Mouse (Mus musculus) cerebellum, adult 9-11 months (tissue): ENCODE data around the gene Arid5b.

ENCODE experiments used
- DNase-seq: peaks from one replicate; pipeline ENCODE4 v3.0.0; 2022

Gene Arid5b

DNA sequence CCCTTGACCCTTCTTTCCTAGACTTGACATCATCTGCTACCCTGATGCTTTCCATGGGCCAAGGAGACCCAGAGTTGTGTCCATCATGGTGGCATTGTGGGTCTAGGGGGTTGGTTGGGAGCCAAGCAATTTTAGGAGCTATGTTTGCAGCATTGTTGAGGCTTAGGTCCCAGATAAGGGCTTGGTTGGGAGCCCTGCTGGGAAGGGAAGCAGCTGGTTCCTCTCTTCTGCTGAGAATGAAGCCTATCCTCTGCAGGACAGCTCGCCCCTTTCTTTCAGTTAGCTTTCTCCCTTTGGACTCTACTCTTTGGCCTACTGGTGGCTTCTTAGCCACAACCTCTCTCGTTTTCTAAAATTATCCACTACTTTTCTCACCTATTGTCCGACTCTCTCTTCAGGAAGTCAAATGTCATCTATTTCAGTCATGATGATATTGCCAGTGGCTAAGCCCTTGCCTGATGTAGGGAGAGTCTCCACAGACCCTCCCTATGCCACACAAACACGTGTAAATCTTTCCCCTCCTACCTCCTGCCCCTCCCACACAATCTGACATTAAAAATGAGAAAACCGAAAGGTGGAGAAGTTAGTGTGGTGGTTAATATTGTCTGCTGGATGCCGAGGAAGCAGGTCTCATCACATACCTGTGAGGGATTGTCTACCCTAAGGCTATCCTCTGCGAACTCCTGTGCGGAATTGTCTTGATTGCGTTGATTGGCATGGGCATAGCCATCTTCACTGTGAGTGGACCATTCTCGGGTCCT, 198.4 kb downstream of the Arid5b start:
- no peak for DNase-seq

DNA sequence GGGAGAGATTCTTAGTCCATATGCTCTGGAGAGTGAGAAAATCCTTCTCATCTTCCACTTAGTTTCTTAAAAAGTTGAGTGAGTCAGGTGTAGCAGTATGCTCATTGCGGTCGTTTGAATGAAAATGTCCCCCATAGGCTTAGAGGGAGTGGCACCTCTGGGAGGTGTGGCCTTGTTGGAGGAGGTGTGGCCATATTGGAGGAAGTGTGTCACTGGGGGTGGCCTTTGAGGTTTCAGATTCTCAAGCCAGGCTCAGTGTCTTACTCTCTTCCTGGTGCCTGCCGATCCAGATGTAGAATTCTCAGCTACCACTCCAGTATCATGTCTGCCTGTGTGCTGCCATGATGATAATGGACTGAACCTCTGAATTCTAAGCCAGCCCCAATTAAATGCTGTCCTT, 199.8 kb downstream of the Arid5b start:
- no peak for DNase-seq

DNA sequence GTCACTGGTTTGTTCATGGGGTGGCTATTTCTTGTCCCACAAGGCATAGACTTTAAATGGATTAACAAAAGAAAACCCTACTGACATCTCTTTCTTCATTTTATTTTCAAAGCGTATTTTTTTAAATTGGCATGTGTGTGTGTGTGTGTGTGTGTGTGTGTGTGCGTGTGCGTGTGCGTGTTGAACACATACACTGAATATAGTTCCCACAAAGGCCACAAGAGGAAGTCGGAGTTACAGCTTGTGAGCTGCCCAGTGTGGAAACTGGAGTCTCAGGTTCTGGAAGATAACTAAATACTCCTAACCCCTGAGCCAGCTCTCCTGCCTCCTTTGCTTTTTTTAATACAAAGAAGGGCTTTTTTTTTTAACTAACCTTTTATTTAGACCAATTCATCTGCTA, 203.4 kb downstream of the Arid5b start:
- no peak for DNase-seq

DNA sequence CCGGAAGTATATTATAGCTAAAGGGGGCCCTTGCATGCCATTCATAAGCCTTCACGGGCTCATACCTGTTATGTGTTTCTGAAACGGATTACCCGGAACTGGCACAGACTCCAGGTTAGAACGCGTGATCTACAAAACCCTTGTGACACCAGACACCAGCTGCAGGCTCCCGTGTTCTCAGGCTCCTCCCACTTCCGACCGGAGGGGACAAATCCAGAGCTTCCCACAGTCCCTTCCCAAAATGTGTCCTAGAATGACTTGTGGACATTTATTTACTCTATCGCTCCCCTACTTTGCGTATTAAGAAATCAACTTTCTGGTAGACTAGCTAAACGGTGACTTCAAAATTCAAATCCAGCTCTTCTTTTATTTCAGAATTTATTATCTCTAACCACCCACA, 204.2 kb downstream of the Arid5b start:
- DNase-seq: no peak

DNA sequence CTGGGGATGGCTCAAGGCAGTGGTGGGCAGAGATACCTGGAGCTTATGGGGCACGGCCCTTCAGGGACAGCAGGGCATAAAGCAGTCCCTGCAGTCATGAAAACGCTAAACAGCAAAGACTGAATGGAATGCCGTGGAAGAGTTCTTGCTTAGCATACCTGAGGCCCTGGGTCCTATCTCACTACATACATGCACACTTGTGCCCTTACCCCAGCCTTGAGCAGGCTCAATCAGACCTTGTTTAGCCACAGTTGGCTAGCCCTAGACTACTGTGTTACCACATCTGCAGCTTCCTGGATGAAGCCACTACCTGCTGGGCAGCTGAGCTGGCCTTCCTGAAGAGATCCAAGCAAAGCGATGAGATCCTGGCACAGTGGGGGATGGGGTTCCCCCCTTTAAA, 205.9 kb downstream of the Arid5b start:
- no peak for DNase-seq

DNA sequence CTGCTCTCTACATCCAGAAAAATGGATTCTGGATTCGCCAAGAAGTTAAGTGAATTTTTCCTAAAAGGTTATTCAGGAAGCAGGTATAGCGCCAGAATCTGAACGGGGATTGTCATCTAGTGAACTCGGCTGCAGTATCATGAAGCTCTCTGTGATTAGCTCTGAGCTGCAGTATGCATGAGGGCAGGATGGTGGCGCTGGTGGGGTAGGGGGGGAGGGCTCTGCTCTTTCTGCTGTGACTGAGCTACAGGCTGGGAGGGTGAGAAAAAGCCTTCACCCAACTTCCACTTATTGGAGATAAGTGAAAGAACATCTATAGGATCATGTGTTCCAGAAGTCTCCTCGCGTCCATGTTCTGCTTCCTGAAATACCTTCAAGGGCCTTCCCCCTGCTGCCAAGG, 207.5 kb downstream of the Arid5b start:
- no peak for DNase-seq

DNA sequence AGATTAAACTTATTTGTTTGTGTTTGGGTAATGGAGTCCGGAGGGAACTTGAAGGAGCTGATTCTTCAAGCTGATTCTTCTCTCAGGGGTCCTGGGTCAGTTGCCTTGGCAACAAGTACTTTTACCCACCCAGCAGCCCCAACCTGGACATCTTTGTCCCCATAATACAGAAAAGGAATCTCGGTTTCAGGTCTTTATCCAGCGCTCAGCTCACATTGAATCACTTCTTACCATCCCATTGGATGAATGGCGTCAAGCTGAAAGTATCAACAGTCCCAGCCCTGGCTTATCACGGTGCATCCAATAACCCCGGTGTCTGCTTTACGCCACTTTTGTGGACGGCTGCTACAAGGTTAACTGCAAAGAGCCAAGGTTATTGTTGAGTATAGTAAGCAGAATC, 210.1 kb downstream of the Arid5b start:
- no peak for DNase-seq

DNA sequence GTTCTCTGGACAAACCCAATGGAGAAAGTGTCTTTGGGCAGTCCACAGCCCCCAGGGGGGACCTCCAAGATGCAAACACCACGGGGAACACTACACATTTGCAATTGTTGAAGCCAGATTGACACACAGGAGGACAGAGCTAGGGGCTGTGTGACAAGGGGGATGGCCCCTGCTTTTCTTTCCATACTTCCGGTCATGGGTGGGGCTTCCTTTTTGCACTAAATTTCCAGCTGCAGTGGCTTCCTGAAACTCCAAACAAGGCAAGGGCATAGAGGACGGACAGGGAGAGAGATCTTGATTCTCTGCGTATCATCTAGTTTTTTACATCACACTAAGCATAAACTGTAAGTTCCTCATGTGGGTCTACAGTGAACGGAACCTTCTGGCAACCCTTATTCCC, 210.6 kb downstream of the Arid5b start:
- no peak for DNase-seq

DNA sequence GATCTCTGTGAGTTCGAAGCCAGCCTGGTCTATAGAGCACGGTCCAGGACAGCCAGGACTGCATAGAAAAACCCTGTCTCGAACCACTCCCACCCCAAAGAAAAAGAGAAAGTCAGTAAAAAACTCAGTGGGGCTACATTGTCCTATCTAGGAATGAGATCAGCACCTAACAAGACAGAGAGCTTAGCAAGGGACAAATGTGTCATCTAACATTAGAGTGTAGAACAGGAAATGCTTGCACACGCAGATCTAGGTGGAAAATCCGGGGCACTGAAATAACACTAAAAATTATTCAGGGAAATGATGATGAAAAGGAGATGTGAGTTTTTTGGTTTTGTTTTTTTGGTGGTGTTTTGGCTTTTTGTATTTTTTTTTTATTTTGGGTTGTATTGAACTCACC, 212.4 kb downstream of the Arid5b start:
- DNase-seq: no peak

DNA sequence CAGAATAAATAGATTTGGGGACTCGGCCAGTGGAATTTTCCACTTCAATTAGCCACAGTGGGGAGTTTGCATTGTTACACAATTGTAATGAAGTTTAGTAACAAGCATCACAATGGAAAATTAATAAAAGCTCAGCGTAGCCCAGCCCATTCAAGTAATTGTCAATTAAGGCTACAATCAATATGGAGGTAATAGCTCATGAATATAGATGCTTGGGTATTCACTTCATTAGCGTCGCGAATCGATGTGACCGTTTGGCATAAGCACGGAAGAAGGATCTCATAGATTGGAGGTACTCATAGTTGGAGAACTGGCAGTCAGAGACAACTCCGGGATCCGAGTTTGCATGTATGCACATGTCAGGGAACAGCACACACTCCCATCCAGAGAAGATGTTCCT, 214.0 kb downstream of the Arid5b start:
- DNase-seq: no peak

DNA sequence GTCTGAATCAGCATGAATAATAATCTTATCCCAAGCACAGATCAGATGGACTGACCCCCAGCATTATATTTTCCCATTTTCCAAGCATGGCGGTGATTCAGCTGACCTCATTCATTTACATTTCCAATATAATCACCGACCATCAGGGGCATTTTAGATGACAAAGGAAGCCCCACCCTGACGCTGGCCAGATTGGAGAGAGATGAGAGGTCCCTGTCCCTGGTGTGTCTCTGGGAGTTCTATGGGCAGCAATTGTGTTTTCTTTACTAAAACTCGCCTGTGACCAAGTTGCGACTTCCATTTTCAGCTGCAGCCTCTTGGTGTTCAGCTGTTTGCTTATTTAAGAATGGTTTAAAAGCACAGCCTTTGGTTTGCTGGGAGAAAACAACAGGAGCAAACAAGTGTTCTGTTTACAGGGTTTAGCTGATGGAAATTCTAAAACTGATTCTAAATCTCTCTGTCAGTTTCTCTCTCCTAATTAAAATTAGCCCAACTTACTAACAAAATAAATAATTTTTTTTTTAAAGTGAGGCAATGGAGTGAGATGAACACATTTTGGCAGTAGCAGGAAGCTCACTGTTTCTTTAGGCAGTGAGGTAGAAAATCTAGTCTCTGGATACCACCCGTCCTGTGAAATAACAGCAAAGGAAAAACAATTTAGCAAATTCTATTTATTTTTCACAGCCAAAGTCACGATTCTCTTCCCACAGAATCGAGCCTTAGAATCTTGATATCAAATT, 214.6 kb downstream of the Arid5b start:
- DNase-seq: no peak

DNA sequence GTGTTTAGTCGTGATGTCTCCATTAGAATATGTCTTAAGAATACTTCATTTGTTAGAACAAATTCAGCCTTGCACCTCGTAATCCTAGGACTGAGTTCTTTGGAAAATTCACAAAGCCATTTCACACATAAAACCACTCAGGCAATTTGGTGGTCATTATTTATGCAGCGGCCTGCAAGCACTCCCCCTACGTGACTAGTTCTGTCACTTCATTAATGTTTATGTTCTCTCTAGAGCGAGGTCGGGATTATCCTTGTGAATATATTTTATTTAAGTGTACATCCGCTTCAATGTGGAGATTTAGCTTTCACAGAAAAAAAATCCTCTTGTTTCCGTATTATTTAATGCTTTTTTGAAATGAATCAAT, 217.3 kb downstream of the Arid5b start:
- no peak for DNase-seq

DNA sequence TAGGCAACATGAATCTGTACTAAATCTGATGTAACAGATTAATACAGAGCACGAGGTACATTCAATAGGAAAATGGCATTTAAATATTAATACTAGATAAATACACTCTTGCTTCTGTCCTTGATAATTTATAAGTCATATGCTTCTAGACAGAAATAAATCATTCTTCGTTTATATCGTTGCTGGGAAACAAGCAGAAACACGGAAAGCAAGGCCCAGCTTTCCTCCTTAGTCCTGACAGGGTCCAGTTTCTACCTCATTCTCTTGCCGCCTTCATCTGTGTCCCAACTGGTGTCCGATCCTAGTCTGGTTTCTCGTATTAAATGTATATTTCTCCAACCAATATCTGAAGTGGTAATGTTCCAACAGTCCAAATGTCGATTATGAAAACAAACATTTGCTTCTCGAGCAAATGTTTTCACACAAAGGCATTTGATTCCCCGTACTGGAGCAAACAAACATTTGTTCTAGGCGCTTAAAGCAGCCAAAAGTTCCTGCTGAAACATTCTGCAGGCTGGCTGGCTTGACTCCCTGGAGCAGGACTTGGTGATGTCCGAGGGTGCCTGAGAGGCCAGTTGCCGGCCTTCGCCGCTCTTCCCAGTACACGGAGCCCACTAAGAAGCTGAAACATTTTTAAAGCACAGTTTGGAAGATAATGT, 217.8 kb downstream of the Arid5b start:
- DNase-seq: no peak

DNA sequence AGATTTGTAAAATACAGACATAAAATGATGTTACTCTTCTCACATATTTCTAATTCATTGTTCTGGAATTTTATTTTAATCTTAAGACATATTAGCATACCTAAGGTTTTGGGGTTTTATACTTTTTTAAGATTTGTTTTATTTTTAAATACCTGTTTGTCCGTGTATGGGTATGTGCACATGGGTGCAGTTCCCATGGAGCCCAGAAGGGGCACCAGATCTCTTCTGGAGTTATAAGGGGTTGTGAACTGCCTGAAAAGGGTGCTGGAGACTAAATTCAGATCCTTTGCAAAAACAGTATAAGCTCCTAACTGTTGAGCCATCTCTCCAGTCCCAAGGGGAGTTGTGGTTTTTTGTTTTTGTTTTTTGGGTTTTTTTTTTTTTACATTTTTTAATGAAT, 220.2 kb downstream of the Arid5b start:
- DNase-seq: no peak

DNA sequence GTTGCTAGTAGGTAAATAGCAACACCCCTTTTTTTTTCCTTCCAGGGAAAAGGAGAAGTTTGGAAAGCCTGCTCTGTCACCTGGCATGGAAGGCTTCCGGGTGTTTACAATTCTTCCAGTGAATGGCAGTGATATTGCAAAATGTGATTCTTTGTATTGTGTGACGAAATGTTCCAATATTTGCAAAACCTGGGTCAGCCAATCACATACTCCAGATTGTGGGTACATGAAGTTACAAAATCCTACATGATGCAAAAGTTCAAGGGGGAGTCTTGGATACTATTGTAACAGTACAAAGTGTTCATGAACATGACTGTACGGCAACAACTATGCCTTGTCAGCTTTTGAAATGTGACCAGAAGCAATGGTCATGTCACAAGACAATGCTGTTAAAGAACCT, 220.7 kb downstream of the Arid5b start:
- DNase-seq: no peak

DNA sequence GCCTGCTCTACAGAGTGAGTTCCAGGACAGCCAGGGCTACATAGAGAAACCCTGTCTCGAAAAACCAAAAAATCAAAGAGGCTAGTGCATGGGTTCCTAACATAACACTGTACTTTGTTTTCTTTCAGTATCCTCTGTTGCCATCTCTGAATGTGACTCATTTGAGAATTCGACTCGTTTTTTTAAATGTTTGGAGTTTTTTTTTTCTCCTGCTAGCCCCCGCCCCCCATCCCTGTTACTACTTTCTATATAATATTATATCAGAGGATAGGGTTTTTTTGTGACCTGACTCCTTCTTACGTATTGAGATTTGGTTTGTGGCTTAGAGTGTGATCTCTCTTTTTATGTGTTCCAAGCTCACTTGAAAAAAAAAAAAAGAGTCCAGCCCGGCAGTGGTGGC, 223.8 kb downstream of the Arid5b start:
- DNase-seq: no peak

DNA sequence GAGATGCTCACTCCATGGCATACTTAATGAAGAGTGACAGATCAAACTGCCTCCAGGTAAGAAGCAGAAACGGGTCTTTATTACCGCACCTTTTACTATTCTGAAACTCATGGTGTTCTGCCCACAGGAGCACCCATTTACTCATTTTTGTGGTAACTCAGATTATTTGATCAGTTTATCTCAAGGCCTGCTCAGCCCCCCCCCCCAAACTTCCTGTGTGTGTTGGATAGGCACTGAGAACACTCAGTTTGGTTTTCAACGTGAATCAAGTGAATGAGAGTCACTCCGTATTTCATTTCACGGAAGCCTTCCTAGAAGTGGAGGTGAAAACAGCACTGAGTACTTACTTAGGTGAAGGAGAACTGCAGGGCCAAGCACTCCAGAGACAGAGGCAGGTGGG, 224.4 kb downstream of the Arid5b start:
- no peak for DNase-seq

DNA sequence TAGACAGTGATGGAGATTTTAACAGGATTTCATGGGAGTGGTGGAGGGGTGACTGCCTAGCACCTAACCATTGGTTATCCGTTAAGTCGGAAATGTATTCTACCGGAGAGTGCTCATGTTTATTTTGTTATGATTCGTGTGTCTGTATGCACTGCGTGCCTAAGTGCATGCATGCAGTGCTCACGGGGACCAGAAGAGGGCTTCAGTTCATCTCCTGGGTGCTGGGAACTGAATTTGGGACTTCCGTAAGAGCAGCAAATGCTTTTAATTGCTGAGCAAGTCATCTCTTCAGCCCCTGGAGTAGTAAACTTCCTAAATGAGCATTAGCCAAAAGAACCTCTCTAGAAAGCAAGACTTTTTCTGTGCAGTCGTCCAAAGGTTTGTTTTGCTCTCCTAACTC, 226.2 kb downstream of the Arid5b start:
- no peak for DNase-seq

DNA sequence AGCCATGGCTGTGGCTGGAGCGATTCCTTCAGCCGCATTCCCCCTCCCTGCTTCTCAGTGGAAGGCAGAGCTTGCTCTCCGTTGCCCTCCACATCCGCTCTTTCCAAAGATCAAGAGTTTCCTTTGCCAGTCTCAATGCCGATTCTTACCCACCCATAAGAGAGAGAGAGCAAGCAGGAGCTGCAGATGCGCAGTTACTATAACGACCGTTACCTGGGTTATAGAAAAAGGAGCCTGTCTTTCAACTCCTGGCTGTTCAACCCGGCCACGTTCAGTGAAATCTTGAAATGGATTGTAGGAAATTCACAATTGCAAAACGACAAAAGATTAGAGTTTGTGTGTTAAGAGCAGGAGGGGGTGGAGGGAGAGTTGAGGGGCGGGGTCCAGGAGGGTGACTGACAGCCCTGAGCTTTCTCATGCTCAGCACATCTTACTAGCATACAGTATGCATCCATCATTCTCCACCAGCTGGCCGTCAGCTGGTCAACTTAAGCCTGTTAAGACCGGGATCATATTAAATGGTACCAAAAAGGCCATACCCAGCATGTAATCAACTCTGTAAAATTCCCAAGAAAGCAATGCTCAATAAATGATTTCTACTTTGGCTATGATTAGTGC, 227.1 kb downstream of the Arid5b start:
- no peak for DNase-seq

DNA sequence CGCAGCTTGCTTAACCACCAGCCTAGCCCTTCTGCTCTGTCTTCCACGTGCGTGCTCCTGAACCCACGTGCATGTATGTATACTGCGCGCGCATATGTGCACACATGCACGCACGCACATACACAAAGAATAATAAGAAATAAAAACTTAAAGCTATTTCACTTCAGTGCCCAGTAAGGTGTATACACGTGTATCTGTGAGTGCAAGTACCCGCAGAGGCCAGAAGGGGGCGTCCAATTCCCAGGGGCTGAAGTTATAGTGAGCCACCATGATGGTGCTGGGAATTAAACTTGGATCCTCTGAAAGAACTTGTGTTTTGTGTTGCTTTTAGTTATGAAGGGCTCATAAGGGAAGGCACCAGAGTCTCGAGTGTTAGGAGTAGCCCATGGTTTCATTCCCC, 227.7 kb downstream of the Arid5b start:
- no peak for DNase-seq

DNA sequence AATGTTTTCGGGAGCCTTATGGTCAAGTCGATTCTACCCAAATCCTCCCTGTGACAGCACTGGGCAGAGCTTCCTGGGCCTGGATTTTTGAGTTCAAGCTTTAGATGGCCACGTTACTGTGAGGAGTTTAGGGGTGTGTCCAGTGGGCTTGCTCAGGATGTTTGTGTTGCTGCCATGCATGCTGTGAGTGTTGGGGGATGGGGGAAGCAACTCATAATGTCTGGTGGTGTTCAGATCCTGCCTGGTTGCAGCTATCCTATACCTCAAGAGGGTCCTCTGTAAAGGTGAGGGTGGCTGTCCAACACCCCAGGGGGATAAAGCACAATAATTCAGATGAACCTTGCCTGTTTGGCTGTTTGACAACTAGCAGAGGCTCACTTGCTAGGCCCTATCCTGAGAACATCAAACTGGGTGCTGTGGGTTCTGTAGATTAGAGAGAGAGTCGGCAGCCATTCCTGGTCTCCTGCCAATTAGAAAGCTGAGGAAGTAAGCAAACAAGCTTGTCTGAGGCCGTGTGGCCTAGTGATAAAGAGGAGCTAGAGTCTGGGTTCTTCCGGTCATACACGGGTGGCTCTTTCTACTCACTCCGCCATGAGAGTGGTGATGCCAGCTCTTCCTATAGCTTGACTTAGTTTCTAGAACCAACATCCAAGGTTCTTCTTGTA, 229.8 kb downstream of the Arid5b start:
- no peak for DNase-seq

DNA sequence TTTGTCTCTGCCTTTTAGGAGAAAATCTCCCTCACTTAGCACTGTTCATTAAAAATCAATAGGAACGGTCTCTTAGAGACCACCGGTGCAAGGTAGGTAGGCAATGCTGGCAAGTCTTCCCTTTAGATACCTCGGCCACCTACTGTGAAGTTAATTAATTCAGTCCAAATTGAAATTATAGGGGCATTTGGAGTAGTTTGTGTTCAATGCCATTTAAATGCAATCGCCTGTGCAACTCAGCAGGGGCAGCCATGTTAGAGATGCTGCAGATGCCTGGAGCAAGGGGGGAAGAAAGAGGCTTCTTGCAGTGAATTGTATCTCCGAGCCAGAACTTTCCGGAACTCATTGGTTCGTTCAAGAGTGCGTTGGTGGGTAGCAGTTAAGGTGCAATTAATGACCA, 233.7 kb downstream of the Arid5b start:
- DNase-seq: no peak

DNA sequence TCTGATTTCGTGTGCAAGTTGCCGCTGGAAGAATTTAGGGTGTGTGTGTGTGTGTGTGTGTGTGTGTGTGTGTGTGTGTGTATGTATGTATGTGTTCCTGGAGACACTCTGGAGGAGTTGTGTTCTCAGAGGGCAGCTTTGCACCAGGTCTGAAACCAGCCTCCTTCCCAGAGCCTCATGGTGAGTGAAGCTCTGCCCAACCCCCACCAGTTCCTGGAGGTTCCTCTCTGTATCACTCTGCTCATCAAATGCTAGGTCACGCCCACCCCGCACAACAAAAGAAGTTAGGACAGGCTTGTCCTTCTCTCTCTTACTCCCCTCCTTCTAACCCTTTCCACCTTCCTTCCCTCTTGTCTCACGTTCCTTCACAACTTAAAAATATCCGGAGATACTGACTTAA, 234.6 kb downstream of the Arid5b start:
- no peak for DNase-seq
